Mouse (Mus musculus): Measurements from ENCODE around the gene Ndc1.
A peak's percentile ranks its signal among the peaks of the same experiment; 100 is the strongest.
"Not testable (repeated sequence)": the region's sequence is repeated elsewhere in the genome, so short reads cannot be mapped to it uniquely, and the experiment has no call there.

The Ndc1 gene

GRCm38 (mm10) chr4:107367567-107368314 lies at the start of gene Ndc1:
Ndc1 (plus strand) TSS chr4:107367784.
- peak; percentile 89 for DNase-seq (ENCODE audit: low spot score)

GRCm38 (mm10) chr4:107318646-107319045 lies 48.9 kb upstream of the Ndc1 start:
- DNase-seq (ENCODE audit: low spot score): no peak

- DNase-seq (ENCODE audit: low spot score): no peak
These were observed 46.5 kb upstream of the Ndc1 start for GRCm38 (mm10) chr4:107321041-107321440.

- DNase-seq (ENCODE audit: low spot score): no peak
These were observed 44.5 kb upstream of the Ndc1 start for GRCm38 (mm10) chr4:107323113-107323512.

- no peak for DNase-seq (ENCODE audit: low spot score)
These were observed 39.1 kb upstream of the Ndc1 start for GRCm38 (mm10) chr4:107328530-107328929.

GRCm38 (mm10) chr4:107333514-107333913 lies 34.1 kb upstream of the Ndc1 start:
- no peak for DNase-seq (ENCODE audit: low spot score)

GRCm38 (mm10) chr4:107336356-107336755 lies 31.2 kb upstream of the Ndc1 start:
- no peak for DNase-seq (ENCODE audit: low spot score)

GRCm38 (mm10) chr4:107337455-107337854 lies 30.1 kb upstream of the Ndc1 start:
- DNase-seq (ENCODE audit: low spot score): no peak

- DNase-seq (ENCODE audit: low spot score): no peak
These were observed 26.2 kb upstream of the Ndc1 start for GRCm38 (mm10) chr4:107341354-107341753.

- no peak for DNase-seq (ENCODE audit: low spot score)
These were observed 23.0 kb upstream of the Ndc1 start for GRCm38 (mm10) chr4:107344612-107345011.

GRCm38 (mm10) chr4:107347221-107347620 lies 20.4 kb upstream of the Ndc1 start:
- DNase-seq (ENCODE audit: low spot score): no peak

GRCm38 (mm10) chr4:107348529-107349310 lies 18.9 kb upstream of the Ndc1 start:
- DNase-seq (ENCODE audit: low spot score): peak; percentile 21

GRCm38 (mm10) chr4:107349311-107350008 lies 18.1 kb upstream of the Ndc1 start:
- peak; percentile 40 for DNase-seq (ENCODE audit: low spot score)

GRCm38 (mm10) chr4:107351368-107351767 lies 16.2 kb upstream of the Ndc1 start:
- DNase-seq (ENCODE audit: low spot score): no peak

GRCm38 (mm10) chr4:107353612-107354011 lies 14.0 kb upstream of the Ndc1 start:
- no peak for DNase-seq (ENCODE audit: low spot score)

GRCm38 (mm10) chr4:107354126-107354525 lies 13.5 kb upstream of the Ndc1 start:
- no peak for DNase-seq (ENCODE audit: low spot score)

GRCm38 (mm10) chr4:107354543-107354942 lies 13.0 kb upstream of the Ndc1 start:
- DNase-seq (ENCODE audit: low spot score): no peak

GRCm38 (mm10) chr4:107357172-107357571 lies 10.4 kb upstream of the Ndc1 start:
- DNase-seq (ENCODE audit: low spot score): not testable (repeated sequence)

GRCm38 (mm10) chr4:107358460-107358859 lies 9.1 kb upstream of the Ndc1 start:
- DNase-seq (ENCODE audit: low spot score): no peak

GRCm38 (mm10) chr4:107360457-107361145 lies 7.0 kb upstream of the Ndc1 start:
- no peak for DNase-seq (ENCODE audit: low spot score)

- DNase-seq (ENCODE audit: low spot score): no peak
These were observed 4.8 kb upstream of the Ndc1 start for GRCm38 (mm10) chr4:107362755-107363154.

- DNase-seq (ENCODE audit: low spot score): no peak
These were observed 4.0 kb upstream of the Ndc1 start for GRCm38 (mm10) chr4:107363573-107363972.
